Mouse (Mus musculus): Measurements from ENCODE around the gene Ttc21a. TPM values are rescaled to one million over a fixed set of nuclear protein-coding genes. Genes with fewer than 3 reads are reported as not detected.

The Ttc21a gene
- polyA plus RNA-seq (2015; fragmentation: Nextera tagmentation; extraction: Ambion mirVana), result 0.03 and 0.06 TPM in 2 replicates

DNA sequence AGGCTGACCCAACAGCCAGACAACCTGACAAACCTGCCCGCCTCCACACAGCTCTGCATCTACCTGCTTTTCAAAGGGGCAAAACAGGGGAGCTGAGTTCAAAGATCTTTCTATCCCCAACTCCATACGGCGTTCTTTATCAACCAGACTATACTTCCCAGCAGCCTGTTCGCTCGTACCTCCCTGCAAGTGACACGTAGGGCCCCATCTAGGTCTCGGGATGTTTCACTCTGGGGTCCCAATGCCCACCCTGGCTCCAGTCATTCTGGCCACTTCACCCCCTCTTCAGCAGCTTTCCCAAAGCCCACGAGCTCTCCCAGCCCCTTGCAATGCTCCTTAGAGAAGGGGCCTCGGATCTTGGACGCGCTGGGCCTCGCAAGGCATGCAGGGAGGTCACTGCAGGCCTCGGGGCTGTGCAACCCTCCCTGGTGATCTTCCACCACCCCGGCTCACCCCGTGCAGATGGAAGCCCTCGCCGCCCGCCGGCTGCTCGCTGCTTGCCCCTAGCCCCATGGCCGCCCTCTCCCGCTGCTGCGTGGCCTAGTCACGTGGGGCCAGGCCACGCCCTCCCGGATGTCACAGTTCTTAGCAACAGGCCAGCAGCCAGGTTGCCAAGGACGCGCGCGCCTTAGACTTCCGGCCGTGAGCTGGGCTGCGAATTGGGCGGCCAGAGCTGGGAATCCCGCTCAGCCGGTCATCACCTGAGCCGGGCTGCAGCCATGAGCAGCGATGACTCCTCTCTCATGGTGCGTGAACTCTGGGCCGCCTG is at the start of gene Ttc21a, which contains the start of gene Gorasp1:
TSS of gene Ttc21a (plus strand) at position 602 of the 769 bp plus-strand sequence.
TSS of gene Gorasp1 (minus strand) at position 561 of the 769 bp plus-strand sequence.
- Histone ChIP-seq H3K36me3 (ENCODE audit: insufficient read depth, low read length) (peaks cover 6% of the 10 kb centered on the region; the same call in 1 of the 2 replicates), H3K4me3 (replicated peaks; ENCODE audit: low read depth, low read length) (peak within 1 kb of the TSS; percentile 60), H3K4me2 (ENCODE audit: low read length) (peak within 1 kb of the TSS; percentile 83), H3K27me3 (ENCODE audit: insufficient read depth, low read length) (no peaks in the 10 kb centered on the region), H3K4me1 (replicated peaks; ENCODE audit: insufficient read depth, low read length) (peaks cover 10% of the 10 kb centered on the region; the same call in 1 of the 2 replicates), H3K9me3 (replicated peaks; ENCODE audit: low read length) (no peaks in the 10 kb centered on the region), H3K9ac (ENCODE audit: low read depth, low read length) (peak within 1 kb of the TSS; percentile 83), H3K27ac (peak within 1 kb of the TSS; percentile 76)
- ATAC-seq (replicated peaks; ENCODE audit: low FRiP score, low read depth), result peak; percentile 96
- 0 out of 2 replicates have a peak, but pooled peaks have one; percentile 2 for TF ChIP-seq CTCF (IDR thresholded peaks at IDR 0.05; ENCODE audit: low read depth)
- DNase-seq (ENCODE audit: low spot score), result peak; percentile 97
- under 1% methylated on average over 40 of the region's 40 CpGs for WGBS

GRCm38 (mm10) chr9:119888843-119889246 is 48.6 kb upstream of the Ttc21a start:
- TF ChIP-seq CTCF (IDR thresholded peaks at IDR 0.05; ENCODE audit: low read depth), result no peak
- H3K36me3 ChIP-seq (ENCODE audit: insufficient read depth, low read length), result no peaks in the 10 kb centered on the region
- no peaks in the 10 kb centered on the region for H3K9me3 ChIP-seq (replicated peaks; ENCODE audit: low read length)
- H3K4me2 ChIP-seq (ENCODE audit: low read length), result no peak overlapping the region
- H3K27ac ChIP-seq, result no peak overlapping the region
- 0 out of 2 replicates have a peak, but pooled peaks have one; percentile 43 for ATAC-seq (replicated peaks; ENCODE audit: low FRiP score, low read depth)
- WGBS, result 47% methylated on average over 2 of the region's 2 CpGs
- no peak overlapping the region for H3K4me3 ChIP-seq (replicated peaks; ENCODE audit: low read depth, low read length)
- H3K27me3 ChIP-seq (ENCODE audit: insufficient read depth, low read length), result no peaks in the 10 kb centered on the region
- no peaks in the 10 kb centered on the region for H3K4me1 ChIP-seq (replicated peaks; ENCODE audit: insufficient read depth, low read length)
- DNase-seq (ENCODE audit: low spot score), result no peak
- no peak overlapping the region for H3K9ac ChIP-seq (ENCODE audit: low read depth, low read length)

- WGBS, result 78% methylated on average over 9 of the region's 9 CpGs
- no peak overlapping the region for H3K4me2 ChIP-seq (ENCODE audit: low read length)
- DNase-seq (ENCODE audit: low spot score) (no peak), ATAC-seq (replicated peaks; ENCODE audit: low FRiP score, low read depth) (no peak)
- H3K9ac ChIP-seq (ENCODE audit: low read depth, low read length), result no peak overlapping the region
- no peak overlapping the region for H3K27ac ChIP-seq
- H3K27me3 ChIP-seq (ENCODE audit: insufficient read depth, low read length), result no peaks in the 10 kb centered on the region
- H3K9me3 ChIP-seq (replicated peaks; ENCODE audit: low read length), result no peaks in the 10 kb centered on the region
- no peak overlapping the region for H3K4me3 ChIP-seq (replicated peaks; ENCODE audit: low read depth, low read length)
- no peaks in the 10 kb centered on the region for H3K4me1 ChIP-seq (replicated peaks; ENCODE audit: insufficient read depth, low read length)
- no peak for TF ChIP-seq CTCF (IDR thresholded peaks at IDR 0.05; ENCODE audit: low read depth)
- H3K36me3 ChIP-seq (ENCODE audit: insufficient read depth, low read length), result no peaks in the 10 kb centered on the region
Measured at GRCm38 (mm10) chr9:119889446-119889845, 48.0 kb upstream of the Ttc21a start.

GRCm38 (mm10) chr9:119890692-119891091 is 46.7 kb upstream of the Ttc21a start:
- Histone ChIP-seq H3K9ac (ENCODE audit: low read depth, low read length) (no peak overlapping the region), H3K4me1 (replicated peaks; ENCODE audit: insufficient read depth, low read length) (peaks cover 4% of the 10 kb centered on the region; the same call in 1 of the 2 replicates)
- peak; percentile 49 for DNase-seq (ENCODE audit: low spot score)

GRCm38 (mm10) chr9:119893881-119894280 is 43.5 kb upstream of the Ttc21a start:
- Histone ChIP-seq H3K27ac (peak overlapping the region; percentile 75; the same call in 1 of the 2 replicates), H3K27me3 (ENCODE audit: insufficient read depth, low read length) (no peaks in the 10 kb centered on the region), H3K4me3 (replicated peaks; ENCODE audit: low read depth, low read length) (no peak overlapping the region), H3K4me2 (ENCODE audit: low read length) (peak overlapping the region; percentile 90; the same call in 1 of the 2 replicates), H3K36me3 (ENCODE audit: insufficient read depth, low read length) (no peaks in the 10 kb centered on the region; the same call in 1 of the 2 replicates), H3K9ac (ENCODE audit: low read depth, low read length) (no peak overlapping the region), H3K4me1 (replicated peaks; ENCODE audit: insufficient read depth, low read length) (peaks cover 8% of the 10 kb centered on the region; the same call in 1 of the 2 replicates), H3K9me3 (replicated peaks; ENCODE audit: low read length) (no peaks in the 10 kb centered on the region)
- DNase-seq (ENCODE audit: low spot score), result no peak
- TF ChIP-seq CTCF (IDR thresholded peaks at IDR 0.05; ENCODE audit: low read depth), result no peak
- 84% methylated on average over 5 of the region's 5 CpGs for WGBS
- no peak for ATAC-seq (replicated peaks; ENCODE audit: low FRiP score, low read depth)

More at GRCm38 (mm10) chr9:119890692-119891091, 46.7 kb upstream of the Ttc21a start:
- ATAC-seq (replicated peaks; ENCODE audit: low FRiP score, low read depth), result no peak
- no peaks in the 10 kb centered on the region for H3K36me3 ChIP-seq (ENCODE audit: insufficient read depth, low read length)
- H3K27me3 ChIP-seq (ENCODE audit: insufficient read depth, low read length), result no peaks in the 10 kb centered on the region
- no peak overlapping the region for H3K4me3 ChIP-seq (replicated peaks; ENCODE audit: low read depth, low read length)
- TF ChIP-seq CTCF (IDR thresholded peaks at IDR 0.05; ENCODE audit: low read depth), result peak; percentile 83
- no peak overlapping the region for H3K27ac ChIP-seq
- H3K9me3 ChIP-seq (replicated peaks; ENCODE audit: low read length), result no peaks in the 10 kb centered on the region
- H3K4me2 ChIP-seq (ENCODE audit: low read length), result no peak overlapping the region
- 54% methylated on average over 2 of the region's 2 CpGs for WGBS

DNA sequence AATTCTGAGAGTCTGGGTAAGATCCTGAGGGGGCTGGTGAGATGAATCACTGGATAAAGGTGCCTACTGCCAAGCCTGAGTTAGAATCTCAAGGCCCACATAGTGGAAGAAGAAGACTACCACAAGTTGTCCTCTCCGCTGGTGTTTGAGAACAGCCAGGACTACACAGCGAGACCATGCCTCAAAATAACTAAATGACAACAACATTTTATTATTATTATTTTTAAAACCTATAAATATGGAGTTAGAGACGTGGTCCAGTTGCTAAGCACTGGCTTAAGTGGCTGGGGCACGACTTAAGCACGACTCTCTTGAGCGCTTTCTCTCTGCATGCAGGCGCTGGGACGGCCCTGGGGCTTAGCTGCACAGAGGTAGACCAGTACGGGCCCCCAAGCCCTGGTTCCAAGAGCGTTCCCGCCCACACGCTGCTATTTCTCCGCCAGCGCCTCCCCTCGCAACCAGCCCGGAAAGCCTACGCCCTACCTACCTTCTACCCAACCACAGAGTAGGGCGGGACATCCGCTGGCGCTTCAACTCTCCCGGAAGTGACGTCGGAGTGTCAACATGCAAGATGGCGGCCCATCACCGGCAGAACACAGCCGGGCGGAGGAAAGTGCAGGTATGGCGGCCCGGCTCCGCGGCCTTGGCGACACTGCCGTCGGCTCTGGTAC is 42.9 kb upstream of the Ttc21a start, which contains the start of gene Wdr48:
TSS of gene Wdr48 (plus strand) at position 540 of the 671 bp plus-strand sequence.
- no peaks in the 10 kb centered on the region for H3K27me3 ChIP-seq (ENCODE audit: insufficient read depth, low read length)
- no peaks in the 10 kb centered on the region; the same call in 1 of the 2 replicates for H3K36me3 ChIP-seq (ENCODE audit: insufficient read depth, low read length)
- 3% methylated on average over 34 of the region's 34 CpGs for WGBS
- peaks cover 8% of the 10 kb centered on the region; the same call in 1 of the 2 replicates for H3K4me1 ChIP-seq (replicated peaks; ENCODE audit: insufficient read depth, low read length)
- H3K4me2 ChIP-seq (ENCODE audit: low read length), result peak within 1 kb of the TSS; percentile 90
- TF ChIP-seq CTCF (IDR thresholded peaks at IDR 0.05; ENCODE audit: low read depth), result peak; percentile 16; the same call in 1 of the 2 replicates
- H3K9ac ChIP-seq (ENCODE audit: low read depth, low read length), result peak within 1 kb of the TSS; percentile 88
- DNase-seq (ENCODE audit: low spot score) (peak; percentile 100), ATAC-seq (replicated peaks; ENCODE audit: low FRiP score, low read depth) (peak; percentile 97)
- peak within 1 kb of the TSS; percentile 86 for H3K27ac ChIP-seq
- H3K4me3 ChIP-seq (replicated peaks; ENCODE audit: low read depth, low read length), result peak within 1 kb of the TSS; percentile 95
- no peaks in the 10 kb centered on the region for H3K9me3 ChIP-seq (replicated peaks; ENCODE audit: low read length)
